Mouse (Mus musculus): ENCODE measurements around the gene Slc13a2.

Gene Slc13a2

GRCm38 (mm10) chr11:78355471-78356238 is 66.4 kb downstream of the Slc13a2 start:
- DNase-seq (ENCODE audit: low spot score in 2 of 2): no peak

GRCm38 (mm10) chr11:78354905-78355304 is 67.1 kb downstream of the Slc13a2 start:
- DNase-seq (ENCODE audit: low spot score in 2 of 2): no peak

- DNase-seq (ENCODE audit: low spot score in 2 of 2): no peak
Measured at GRCm38 (mm10) chr11:78353081-78353480, 68.9 kb downstream of the Slc13a2 start.

GRCm38 (mm10) chr11:78349441-78350358 is 72.3 kb downstream of the Slc13a2 start:
- DNase-seq (ENCODE audit: low spot score in 2 of 2): no peak

- DNase-seq (ENCODE audit: low spot score in 2 of 2): no peak
Measured at GRCm38 (mm10) chr11:78348474-78348873, 73.5 kb downstream of the Slc13a2 start.

GRCm38 (mm10) chr11:78347908-78348307 is 74.1 kb downstream of the Slc13a2 start:
- no peak for DNase-seq (ENCODE audit: low spot score in 2 of 2)

All from frontal cortex, postnatal 10 days (tissue).